Mouse (Mus musculus) liver, adult 2 months (tissue): ENCODE results near the gene Rbfox3.

ENCODE experiments used
- CTCF ChIP-seq: fragments of 200-500 bp; IDR thresholded peaks from 2 replicates; pipeline ENCODE4 v1.5.1; 2011; ENCODE audit warnings: low read depth, low read length, control low read depth
- POLR2A ChIP-seq: fragments of 200-500 bp; IDR thresholded peaks from 2 replicates; pipeline ENCODE4 v1.6.1; 2011; ENCODE audit warnings: low read length, control low read depth; ENCODE audit not compliant: insufficient read depth; ENCODE audit errors: extremely low read depth

DNA sequence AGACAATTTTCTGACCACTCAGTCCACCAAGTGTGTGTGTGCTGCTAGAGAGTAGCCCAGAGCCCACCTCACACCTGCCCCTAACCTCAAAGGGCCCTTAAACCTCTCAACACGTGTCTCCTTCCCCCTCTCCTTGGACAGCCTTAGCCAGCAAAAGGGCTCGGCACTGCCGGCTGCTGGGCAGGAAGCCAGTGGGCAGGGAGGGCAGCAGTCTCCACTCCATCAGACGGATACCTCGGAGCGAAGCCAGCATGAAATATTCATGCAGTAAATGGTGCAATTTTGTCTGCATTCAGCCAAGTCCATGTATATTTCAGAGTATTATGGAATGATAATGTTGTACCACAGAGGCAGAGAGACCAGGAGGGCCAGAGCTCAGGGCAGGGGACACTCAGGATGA lies 366.8 kb downstream of the Rbfox3 start:
- no peak for TF ChIP-seq CTCF
- TF ChIP-seq POLR2A = no peak
